Mouse (Mus musculus) myocyte (in vitro differentiated cells): ENCODE results near the gene Olfr1532-ps1. TPM values are rescaled to one million over a fixed set of nuclear protein-coding genes. Genes with fewer than 3 reads are reported as not detected.

Source experiments
- H3K27me3 ChIP-seq: one replicate; pipeline ENCODE4 v1.6.1; 2011; ENCODE audit not compliant: control insufficient read depth, insufficient read depth, insufficient read length
- H3K36me3 ChIP-seq: one replicate; pipeline ENCODE4 v1.6.1; 2011; ENCODE audit not compliant: control insufficient read depth, insufficient read depth
- H3K4me2 ChIP-seq: one replicate; pipeline ENCODE4 v1.6.1; 2011; ENCODE audit warnings: low read depth, control low read depth
- H3K4me3 ChIP-seq: one replicate; pipeline ENCODE4 v1.5.1; 2011; ENCODE audit warnings: mild to moderate bottlenecking, control low read depth, moderate library complexity
- H3K79me2 ChIP-seq: one replicate; pipeline ENCODE4 v1.6.1; 2011; ENCODE audit not compliant: control insufficient read depth, insufficient read depth
- H3ac ChIP-seq: one replicate; pipeline ENCODE4 v1.6.1; 2011; ENCODE audit not compliant: control insufficient read depth, insufficient read length
- CEBPB ChIP-seq: IDR thresholded peaks from 2 replicates; pipeline ENCODE4 v1.6.1; 2011; ENCODE audit warnings: mild to moderate bottlenecking, moderate library complexity; ENCODE audit not compliant: poor library complexity, insufficient read depth, severe bottlenecking
- E2F4 ChIP-seq: IDR thresholded peaks from one replicate; pipeline ENCODE4 v1.6.1; 2011; ENCODE audit warnings: mild to moderate bottlenecking, control low read depth, moderate library complexity; ENCODE audit not compliant: insufficient read depth
- MAX ChIP-seq: IDR thresholded peaks from one replicate; pipeline ENCODE4 v1.6.1; 2011; ENCODE audit warnings: low read depth, mild to moderate bottlenecking, control low read depth
- MYOD1 ChIP-seq, 3 experiments: IDR thresholded peaks; one replicate each; pipeline ENCODE4 v1.6.1; 2011; ENCODE audit warnings: control low read depth in 2 of 3, low read depth in 2 of 3, mild to moderate bottlenecking in 2 of 3, moderate library complexity in 1 of 3; ENCODE audit not compliant: insufficient read length in 2 of 3, control insufficient read depth in 1 of 3
- MYOG ChIP-seq, 3 experiments: IDR thresholded peaks; one replicate each; pipeline ENCODE4 v1.6.1; 2011; ENCODE audit warnings: control low read depth in 2 of 3, low read depth in 2 of 3, mild to moderate bottlenecking in 2 of 3; ENCODE audit not compliant: insufficient read length in 2 of 3, control insufficient read depth in 1 of 3, insufficient read depth in 1 of 3
- POLR2A ChIP-seq: IDR thresholded peaks from one replicate; pipeline ENCODE4 v1.6.1; 2011; ENCODE audit warnings: low read depth, mild to moderate bottlenecking, control low read depth, moderate library complexity; ENCODE audit not compliant: insufficient read length
- POLR2AphosphoS2 ChIP-seq: IDR thresholded peaks from one replicate; pipeline ENCODE4 v1.6.1; 2011; ENCODE audit warnings: low read depth, control low read depth; ENCODE audit not compliant: insufficient read length
- REST ChIP-seq: IDR thresholded peaks from one replicate; pipeline ENCODE4 v1.6.1; 2011; ENCODE audit warnings: mild to moderate bottlenecking, control low read depth, moderate library complexity; ENCODE audit not compliant: insufficient read depth, insufficient read length
- SRF ChIP-seq: IDR thresholded peaks from one replicate; pipeline ENCODE4 v1.6.1; 2011; ENCODE audit warnings: low read depth; ENCODE audit not compliant: control insufficient read depth, insufficient read length
- TCF12 ChIP-seq: IDR thresholded peaks from one replicate; pipeline ENCODE4 v1.6.1; 2011; ENCODE audit warnings: mild to moderate bottlenecking, control low read depth; ENCODE audit not compliant: poor library complexity, insufficient read depth, severe bottlenecking
- TCF3 ChIP-seq: IDR thresholded peaks from one replicate; pipeline ENCODE4 v1.6.1; 2011; ENCODE audit warnings: low read depth, control low read depth; ENCODE audit not compliant: insufficient read length
- USF1 ChIP-seq: IDR thresholded peaks from one replicate; pipeline ENCODE4 v1.6.1; 2011; ENCODE audit warnings: low read depth, mild to moderate bottlenecking, control low read depth, moderate library complexity
- polyA plus RNA-seq: library from polyadenylated mRNA; unstranded; fragments of >200 nt; fragmentation: generic; extraction: Trizol; gene quantifications from one replicate; pipeline ENCODE4 v1.2.1, GENCODE M21; 2012; ENCODE audit warnings: missing spikeins

Olfr1532-ps1 gene
- polyA plus RNA-seq, 1 experiment: not detected

- no peaks in the 10 kb centered on the region for H3K79me2 ChIP-seq
- no peak within 1 kb of the TSS for H3K4me3 ChIP-seq
- no peak within 1 kb of the TSS for H3ac ChIP-seq
- H3K4me2 ChIP-seq: no peak within 1 kb of the TSS
- no peaks in the 10 kb centered on the region for H3K36me3 ChIP-seq
- H3K27me3 ChIP-seq: no peaks in the 10 kb centered on the region
- no peak for TF ChIP-seq POLR2A
- TF ChIP-seq MYOD1 (IDR thresholded peaks at IDR 0.05; ENCODE audit: control insufficient read depth in 1 of 3, insufficient read length in 2 of 3, low read depth in 2 of 3): no peak
- no peak for TF ChIP-seq MAX
- TF ChIP-seq USF1: no peak
- no peak for TF ChIP-seq SRF
- TF ChIP-seq POLR2AphosphoS2: no peak
- TF ChIP-seq CEBPB: no peak
- TF ChIP-seq MYOG (IDR thresholded peaks at IDR 0.05; ENCODE audit: control insufficient read depth in 1 of 3, insufficient read depth in 1 of 3, insufficient read length in 2 of 3, low read depth in 2 of 3): no peak
- no peak for TF ChIP-seq E2F4
- TF ChIP-seq TCF12: no peak
- TF ChIP-seq TCF3: no peak
- no peak for TF ChIP-seq REST
Observed at GRCm38 (mm10) chr7:106932119-106932518, 24.3 kb downstream of the Olfr1532-ps1 start, which contains the start of gene Olfr709-ps1. TSS of gene Olfr709-ps1 (minus strand) at chr7:106932219.

GRCm38 (mm10) chr7:106948212-106948611 lies 40.4 kb downstream of the Olfr1532-ps1 start, which contains the start of gene Olfr710:
TSS of gene Olfr710 (minus strand) at chr7:106948312.
- TF ChIP-seq CEBPB: no peak
- no peak for TF ChIP-seq REST
- TF ChIP-seq E2F4: no peak
- Histone ChIP-seq H3K27me3 (no peaks in the 10 kb centered on the region), H3K4me3 (no peak within 1 kb of the TSS)

GRCm38 (mm10) chr7:106963837-106964236 lies 56.0 kb downstream of the Olfr1532-ps1 start, which contains the start of gene Olfr6:
TSS of gene Olfr6 (minus strand) at chr7:106963937.
- Histone ChIP-seq H3K4me3 (no peak within 1 kb of the TSS), H3ac (no peak within 1 kb of the TSS), H3K79me2 (no peaks in the 10 kb centered on the region), H3K27me3 (no peaks in the 10 kb centered on the region), H3K36me3 (no peaks in the 10 kb centered on the region), H3K4me2 (no peak within 1 kb of the TSS)
- TF ChIP-seq POLR2A (no peak), USF1 (no peak), CEBPB (no peak), REST (no peak)

More at GRCm38 (mm10) chr7:106948212-106948611, 40.4 kb downstream of the Olfr1532-ps1 start, which contains the start of gene Olfr710:
- Histone ChIP-seq H3K79me2 (no peaks in the 10 kb centered on the region), H3K4me2 (no peak within 1 kb of the TSS), H3K36me3 (no peaks in the 10 kb centered on the region), H3ac (no peak within 1 kb of the TSS)

Other genes starting within 250 kb of the Olfr1532-ps1 start
- not detected for gene Olfr693, start 227.4 kb upstream of the Olfr1532-ps1 start, polyA plus RNA-seq
- not detected for gene Olfr694, start 216.2 kb upstream of the Olfr1532-ps1 start, polyA plus RNA-seq
- gene Olfr695, start 191.6 kb upstream of the Olfr1532-ps1 start, polyA plus RNA-seq: not detected
- not detected for gene Olfr697, start 165.6 kb upstream of the Olfr1532-ps1 start, polyA plus RNA-seq
- not detected for gene Olfr698, start 152.6 kb upstream of the Olfr1532-ps1 start, polyA plus RNA-seq
- gene Olfr699, start 114.8 kb upstream of the Olfr1532-ps1 start, polyA plus RNA-seq: not detected
- not detected for gene Olfr700, start 99.2 kb upstream of the Olfr1532-ps1 start, polyA plus RNA-seq
- gene Olfr701, start 93.9 kb upstream of the Olfr1532-ps1 start, polyA plus RNA-seq: not detected
- not detected for gene Olfr702, start 74.1 kb upstream of the Olfr1532-ps1 start, polyA plus RNA-seq
- gene Olfr703, start 64.6 kb upstream of the Olfr1532-ps1 start, polyA plus RNA-seq: not detected
- gene Olfr704, start 44.8 kb upstream of the Olfr1532-ps1 start, polyA plus RNA-seq: not detected
- gene Olfr705, start 31.1 kb upstream of the Olfr1532-ps1 start, polyA plus RNA-seq: not detected
- gene Olfr706, start 19.8 kb upstream of the Olfr1532-ps1 start, polyA plus RNA-seq: not detected
- gene Olfr707, start 6.8 kb upstream of the Olfr1532-ps1 start, polyA plus RNA-seq: not detected
- not detected for gene Olfr709-ps1, start 24.2 kb downstream of the Olfr1532-ps1 start, polyA plus RNA-seq
- gene Olfr710, start 40.3 kb downstream of the Olfr1532-ps1 start, polyA plus RNA-seq: not detected
- gene Olfr6, start 55.9 kb downstream of the Olfr1532-ps1 start, polyA plus RNA-seq: not detected
- gene Olfr711, start 67.5 kb downstream of the Olfr1532-ps1 start, polyA plus RNA-seq: not detected
- not detected for gene Olfr2, start 98.1 kb downstream of the Olfr1532-ps1 start, polyA plus RNA-seq
- not detected for gene Olfr713, start 123.2 kb downstream of the Olfr1532-ps1 start, polyA plus RNA-seq
- gene Olfr714, start 163.0 kb downstream of the Olfr1532-ps1 start, polyA plus RNA-seq: not detected
- gene Olfr17, start 185.2 kb downstream of the Olfr1532-ps1 start, polyA plus RNA-seq: not detected
- not detected for gene Olfr715b, start 202.4 kb downstream of the Olfr1532-ps1 start, polyA plus RNA-seq
- gene Olfr715, start 223.1 kb downstream of the Olfr1532-ps1 start, polyA plus RNA-seq: not detected
- gene Olfr716, start 230.3 kb downstream of the Olfr1532-ps1 start, polyA plus RNA-seq: not detected